Mouse (Mus musculus) liver, adult 2 months (tissue): ENCODE measurements around the gene Gm853. TPM values are rescaled to one million over a fixed set of nuclear protein-coding genes. Genes with fewer than 3 reads are reported as not detected.

Experiments used
- DNase-seq: peaks from one replicate; pipeline ENCODE4 v3.0.0-alpha.2; 2011; ENCODE audit warnings: low read depth, low spot score; ENCODE audit errors: extremely low read depth
- H3K27ac ChIP-seq: fragments of 200-500 bp; replicated peaks from 2 replicates; pipeline ENCODE4 v1.5.1; 2012; ENCODE audit warnings: low read depth, mild to moderate bottlenecking, control low read depth, inconsistent platforms, low read length; ENCODE audit not compliant: insufficient read depth
- H3K27me3 ChIP-seq: fragments of 200-500 bp; 2 replicates; pipeline ENCODE4 v1.6.1; 2012; ENCODE audit warnings: mild to moderate bottlenecking, moderate library complexity, low read length, inconsistent platforms; ENCODE audit not compliant: control insufficient read depth, insufficient read depth
- H3K36me3 ChIP-seq: fragments of 200-500 bp; 2 replicates; pipeline ENCODE4 v1.6.1; 2012; ENCODE audit warnings: low read length, inconsistent platforms; ENCODE audit not compliant: control insufficient read depth, insufficient read depth
- H3K4me1 ChIP-seq: fragments of 200-500 bp; 2 replicates; pipeline ENCODE4 v1.6.1; 2011; ENCODE audit warnings: low read length; ENCODE audit not compliant: control insufficient read depth, insufficient read depth
- H3K4me3 ChIP-seq: fragments of 200-500 bp; 2 replicates; pipeline ENCODE4 v1.5.1; 2011; ENCODE audit warnings: low read depth, mild to moderate bottlenecking, control low read depth, low read length, moderate library complexity; ENCODE audit not compliant: insufficient read depth
- H3K79me2 ChIP-seq: fragments of 200-500 bp; 2 replicates; pipeline ENCODE4 v1.6.1; 2012; ENCODE audit warnings: inconsistent platforms, mild to moderate bottlenecking, low read length, moderate library complexity; ENCODE audit not compliant: control insufficient read depth, insufficient read depth
- H3K9ac ChIP-seq: fragments of 200-500 bp; 2 replicates; pipeline ENCODE4 v1.6.1; 2012; ENCODE audit warnings: low read depth, mild to moderate bottlenecking, control low read depth, inconsistent platforms, low read length
- CTCF ChIP-seq: fragments of 200-500 bp; IDR thresholded peaks from 2 replicates; pipeline ENCODE4 v1.5.1; 2011; ENCODE audit warnings: low read depth, low read length, control low read depth
- POLR2A ChIP-seq: fragments of 200-500 bp; IDR thresholded peaks from 2 replicates; pipeline ENCODE4 v1.6.1; 2011; ENCODE audit warnings: low read length, control low read depth; ENCODE audit not compliant: insufficient read depth; ENCODE audit errors: extremely low read depth
- WGBS: fragments of 180-500 bp; shearing (Covaris S2); methylation state at CpG from one replicate; pipeline ENCODE4 v1.1.7; 2018; 5-methylcytosine and 5-hydroxymethylcytosine counted together
- polyA plus RNA-seq: library from polyadenylated mRNA; depleted of rRNA; stranded (reverse); fragments of >200 nt; gene quantifications from 2 replicates; pipeline ENCODE4 v1.2.3, GENCODE M21; 2012
- total RNA-seq: library from RNA; depleted of rRNA; stranded (reverse); fragments of >200 nt; gene quantifications from 2 replicates; pipeline ENCODE4 v1.2.3, GENCODE M21; 2014

Gm853 gene
- total and polyA plus RNA-seq, 2 experiments, result not detected

- Histone ChIP-seq H3K79me2 (no peaks in the 10 kb centered on the region), H3K36me3 (no peaks in the 10 kb centered on the region), H3K4me1 (0 out of 2 replicates have a peak, but pooled peaks cover 3% of the 10 kb centered on the region), H3K4me3 (no peak overlapping the region), H3K27ac (no peak overlapping the region), H3K27me3 (no peaks in the 10 kb centered on the region), H3K9ac (no peak overlapping the region)
- no peak for DNase-seq
- no peak for TF ChIP-seq POLR2A
- peak; percentile 93 for TF ChIP-seq CTCF
- WGBS, result 23% methylated on average over 24 of the region's 24 CpGs
Measured at GRCm38 (mm10) chr4:130264698-130265349, 42.6 kb upstream of the Gm853 start.

- WGBS, result 59% methylated on average over 11 of the region's 11 CpGs
- no peak for DNase-seq
- Histone ChIP-seq H3K79me2 (no peaks in the 10 kb centered on the region), H3K9ac (no peak overlapping the region), H3K4me3 (no peak overlapping the region), H3K4me1 (0 out of 2 replicates have a peak, but pooled peaks cover 3% of the 10 kb centered on the region), H3K27me3 (no peaks in the 10 kb centered on the region), H3K27ac (no peak overlapping the region), H3K36me3 (no peaks in the 10 kb centered on the region)
- TF ChIP-seq CTCF, result no peak
- no peak for TF ChIP-seq POLR2A
Measured at GRCm38 (mm10) chr4:130264131-130264530, 41.9 kb upstream of the Gm853 start.

GRCm38 (mm10) chr4:130260406-130260805, 38.2 kb upstream of the Gm853 start:
- Histone ChIP-seq H3K36me3 (no peaks in the 10 kb centered on the region), H3K4me1 (no peaks in the 10 kb centered on the region), H3K27me3 (no peaks in the 10 kb centered on the region), H3K27ac (no peak overlapping the region), H3K9ac (no peak overlapping the region), H3K4me3 (no peak overlapping the region), H3K79me2 (no peaks in the 10 kb centered on the region)
- DNase-seq, result no peak
- WGBS, result 44% methylated on average over 5 of the region's 5 CpGs
- TF ChIP-seq POLR2A, result no peak

GRCm38 (mm10) chr4:130252441-130253157, 30.4 kb upstream of the Gm853 start:
- H3K27ac ChIP-seq, result no peak overlapping the region
- WGBS, result 71% methylated on average over 8 of the region's 8 CpGs

GRCm38 (mm10) chr4:130251763-130252162, 29.6 kb upstream of the Gm853 start:
- no peaks in the 10 kb centered on the region for H3K4me1 ChIP-seq
- 48% methylated on average over 3 of the region's 3 CpGs for WGBS
- no peaks in the 10 kb centered on the region for H3K27me3 ChIP-seq
- H3K4me3 ChIP-seq, result no peak overlapping the region
- TF ChIP-seq POLR2A (no peak), CTCF (no peak)
- H3K27ac ChIP-seq, result no peak overlapping the region
- H3K36me3 ChIP-seq, result no peaks in the 10 kb centered on the region
- DNase-seq, result peak; percentile 11
- no peak overlapping the region for H3K9ac ChIP-seq
- H3K79me2 ChIP-seq, result no peaks in the 10 kb centered on the region

More at GRCm38 (mm10) chr4:130252441-130253157, 30.4 kb upstream of the Gm853 start:
- no peak overlapping the region for H3K9ac ChIP-seq
- TF ChIP-seq POLR2A, result no peak
- no peak for TF ChIP-seq CTCF
- DNase-seq, result no peak
- H3K4me1 ChIP-seq, result no peaks in the 10 kb centered on the region
- no peaks in the 10 kb centered on the region for H3K27me3 ChIP-seq
- H3K36me3 ChIP-seq, result no peaks in the 10 kb centered on the region
- H3K4me3 ChIP-seq, result no peak overlapping the region
- no peaks in the 10 kb centered on the region for H3K79me2 ChIP-seq
